Mouse (Mus musculus): ENCODE data around the gene Grb2.

The Grb2 gene

DNA sequence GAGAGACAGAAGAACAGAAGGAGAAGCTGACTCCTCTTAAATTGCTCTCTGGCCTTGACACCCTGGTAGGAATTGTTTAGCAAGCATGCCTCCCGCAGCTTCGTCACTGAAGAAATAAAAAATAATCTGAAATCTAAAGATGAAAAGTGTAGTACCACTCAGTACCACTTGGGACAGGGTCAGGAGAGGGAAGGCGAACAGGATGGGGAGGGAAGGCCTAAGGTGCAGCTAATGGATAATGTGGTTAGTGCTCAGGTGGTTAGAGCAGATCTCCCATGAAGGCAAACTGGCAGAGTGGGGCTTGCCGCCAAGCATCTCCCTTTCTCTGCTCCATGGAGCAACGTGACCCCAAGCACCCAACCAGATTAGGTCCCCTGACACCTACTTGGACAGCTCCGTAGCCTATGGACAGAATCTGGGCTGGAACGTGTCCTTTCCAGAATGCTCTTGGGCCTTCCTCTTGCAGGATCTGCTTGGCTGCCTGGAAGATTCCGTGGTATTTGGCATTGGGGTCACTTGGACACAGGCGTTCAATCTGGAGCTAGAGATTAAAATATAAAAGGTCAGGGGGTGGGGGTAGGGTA is 84.8 kb downstream of the Grb2 start:
- DNase-seq = no peak

DNA sequence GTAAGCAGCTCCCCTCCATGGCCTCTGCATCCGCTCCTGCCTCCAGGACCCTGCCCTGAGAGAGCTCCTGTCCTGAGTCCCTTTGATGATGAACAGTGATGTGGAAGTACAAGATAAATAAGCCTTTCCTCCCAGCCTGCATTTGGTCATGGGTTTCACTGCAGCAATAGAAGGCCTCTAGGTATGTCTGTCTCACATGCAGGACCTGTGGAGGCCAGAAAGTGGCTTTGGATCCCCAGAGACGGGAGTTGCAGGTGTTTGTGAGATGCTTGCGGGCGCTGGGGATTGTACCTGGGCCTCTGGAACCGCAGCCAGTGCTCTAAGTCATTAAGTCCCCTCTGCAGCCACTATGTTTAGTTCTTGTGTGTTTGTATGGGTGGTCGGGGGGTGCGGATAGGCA is 88.4 kb downstream of the Grb2 start:
- no peak for DNase-seq

DNA sequence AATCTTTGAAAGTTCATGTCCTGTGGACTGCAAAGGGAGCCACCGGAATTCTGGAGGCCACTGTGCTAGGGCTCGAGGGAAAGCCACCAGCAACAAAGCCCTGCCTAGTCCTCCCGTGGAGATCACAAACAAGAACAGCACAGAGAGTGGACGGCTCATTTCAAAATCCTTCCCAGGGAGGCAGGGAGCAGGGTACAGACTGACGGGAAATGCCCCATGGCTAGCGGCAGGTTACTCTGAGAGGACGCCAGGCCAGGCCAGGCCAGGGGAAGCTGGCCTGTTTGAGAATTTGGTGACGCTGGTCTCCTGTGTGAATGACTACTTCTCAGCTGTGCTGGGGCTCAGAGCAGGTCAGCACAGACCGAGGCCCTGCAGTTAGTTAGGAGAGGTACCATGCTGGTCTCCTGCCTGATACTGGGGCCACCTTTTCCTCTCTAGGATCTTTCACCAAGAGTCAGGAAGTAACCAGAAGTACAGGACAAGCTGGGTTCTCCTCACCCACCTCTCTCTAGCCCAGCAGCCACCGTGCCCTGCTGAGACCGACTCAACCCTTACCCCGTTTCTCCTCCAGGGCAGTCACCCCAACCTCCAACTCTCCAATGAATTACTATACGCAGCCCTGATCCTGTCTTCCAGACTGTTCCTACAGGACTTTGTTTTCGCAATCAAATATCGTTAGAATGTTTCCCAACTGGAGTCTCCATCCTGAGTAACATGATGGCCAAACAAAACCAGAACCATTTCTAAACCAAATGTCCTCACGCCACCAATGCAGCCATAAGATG is 89.5 kb downstream of the Grb2 start:
- DNase-seq = no peak

DNA sequence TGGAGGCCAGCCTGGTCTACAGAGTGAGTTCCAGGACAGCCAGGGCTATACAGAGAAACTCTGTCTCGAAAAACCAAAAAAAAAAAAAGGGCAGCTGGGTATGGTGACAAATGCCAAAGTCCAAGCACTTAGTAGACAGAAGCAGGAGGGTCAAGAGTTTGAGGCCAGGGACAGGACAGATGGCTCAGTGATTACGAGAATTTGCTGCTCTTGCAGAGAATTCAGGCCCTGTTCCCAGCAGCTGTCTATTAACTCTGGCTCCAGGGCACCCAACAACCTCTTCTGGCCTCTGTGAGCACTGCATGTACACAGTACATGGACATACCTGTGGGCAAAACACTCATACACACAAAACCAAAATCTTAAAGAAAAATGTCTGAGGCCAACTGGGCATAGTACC is 90.4 kb downstream of the Grb2 start:
- no peak for DNase-seq

DNA sequence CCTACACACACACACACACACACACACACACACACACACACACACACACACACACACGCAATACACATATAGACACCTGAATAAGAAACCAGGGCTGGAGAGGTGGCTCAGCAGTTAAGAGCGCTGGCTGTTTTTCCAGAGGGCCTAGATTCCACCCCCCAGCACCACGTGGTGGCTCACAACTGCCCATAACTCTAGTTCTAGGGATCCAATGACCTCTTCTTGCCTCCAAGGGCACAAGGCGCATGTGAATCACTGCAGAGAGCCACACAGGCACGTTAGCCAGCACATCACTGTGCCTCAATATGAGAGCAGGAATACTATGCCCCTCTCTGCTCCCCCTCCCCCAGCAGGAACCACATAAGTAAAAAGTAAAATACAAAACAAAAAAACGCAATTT is 91.5 kb downstream of the Grb2 start:
- no peak for DNase-seq

DNA sequence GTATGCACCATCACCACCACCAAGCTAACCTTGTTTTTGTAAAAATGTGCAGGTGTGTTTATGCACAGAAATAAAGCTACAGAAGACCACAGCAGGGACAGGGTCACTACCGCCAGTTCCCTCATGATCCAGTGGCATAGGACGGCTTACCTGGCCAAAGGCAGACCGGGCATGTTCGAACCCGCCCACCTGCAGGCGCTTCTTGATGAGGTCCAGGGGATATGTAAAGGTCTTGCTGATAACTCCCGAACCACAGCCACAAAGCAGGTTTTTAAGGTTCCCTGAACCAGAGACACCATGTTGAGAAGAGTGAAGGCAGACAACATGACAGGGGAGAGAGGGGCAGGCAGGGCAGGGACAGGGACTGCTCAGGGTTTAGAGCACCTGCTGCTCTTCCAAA is 92.0 kb downstream of the Grb2 start:
- no peak for DNase-seq

DNA sequence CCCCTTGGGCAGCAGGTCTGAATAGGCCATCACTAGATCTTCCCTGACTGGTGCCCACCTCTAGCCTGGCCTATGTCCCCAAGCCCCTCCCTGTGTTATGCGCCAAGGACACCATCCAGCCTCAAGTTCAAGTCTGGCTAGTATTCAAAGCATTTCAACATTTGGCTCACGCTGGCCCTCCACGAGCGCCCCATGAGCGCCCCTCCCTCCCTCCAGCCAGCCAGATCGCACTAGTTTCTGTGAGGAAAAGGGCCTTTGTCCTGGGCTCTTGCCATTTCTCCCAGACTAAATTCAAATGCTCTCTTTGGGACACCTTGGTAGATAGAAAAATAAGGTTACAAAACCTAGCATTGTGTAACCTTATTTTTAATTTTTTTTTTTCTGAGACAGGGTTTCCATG is 92.5 kb downstream of the Grb2 start:
- no peak for DNase-seq

DNA sequence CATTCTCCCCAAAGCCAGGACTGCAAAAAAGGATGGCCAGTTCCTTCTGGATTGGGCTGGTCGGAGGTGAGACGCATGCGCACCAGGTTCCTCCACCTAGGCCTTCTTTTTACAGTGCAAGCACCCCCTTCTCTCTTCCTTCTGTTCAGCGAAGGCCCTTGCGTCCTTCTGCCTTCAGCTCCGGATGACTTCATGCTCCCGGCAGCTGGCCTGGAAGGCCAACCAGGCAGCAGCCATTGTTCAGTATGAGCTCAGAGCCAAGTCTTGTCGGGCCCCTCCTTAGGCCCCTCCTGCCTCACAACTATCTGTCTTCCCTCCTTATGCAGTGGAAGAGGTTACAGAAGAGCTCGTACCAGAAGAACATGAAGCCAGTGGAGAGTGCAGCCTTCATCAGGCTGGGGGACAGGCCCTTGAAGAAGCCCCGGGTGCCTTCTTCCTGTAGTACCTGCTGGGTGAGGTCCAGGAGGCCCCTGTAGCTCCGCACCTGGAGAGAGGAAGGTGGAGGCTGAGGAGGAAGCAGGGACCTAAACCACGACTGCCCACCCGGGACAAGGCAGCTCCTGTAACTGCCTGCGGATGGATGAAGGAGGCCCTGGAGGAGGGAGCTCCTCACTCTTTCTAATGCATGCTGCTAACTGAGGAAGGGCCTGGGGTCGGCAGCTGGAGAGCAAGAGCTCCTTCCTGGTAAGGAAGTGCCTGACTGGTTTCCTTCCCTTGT is 93.1 kb downstream of the Grb2 start:
- DNase-seq = no peak

DNA sequence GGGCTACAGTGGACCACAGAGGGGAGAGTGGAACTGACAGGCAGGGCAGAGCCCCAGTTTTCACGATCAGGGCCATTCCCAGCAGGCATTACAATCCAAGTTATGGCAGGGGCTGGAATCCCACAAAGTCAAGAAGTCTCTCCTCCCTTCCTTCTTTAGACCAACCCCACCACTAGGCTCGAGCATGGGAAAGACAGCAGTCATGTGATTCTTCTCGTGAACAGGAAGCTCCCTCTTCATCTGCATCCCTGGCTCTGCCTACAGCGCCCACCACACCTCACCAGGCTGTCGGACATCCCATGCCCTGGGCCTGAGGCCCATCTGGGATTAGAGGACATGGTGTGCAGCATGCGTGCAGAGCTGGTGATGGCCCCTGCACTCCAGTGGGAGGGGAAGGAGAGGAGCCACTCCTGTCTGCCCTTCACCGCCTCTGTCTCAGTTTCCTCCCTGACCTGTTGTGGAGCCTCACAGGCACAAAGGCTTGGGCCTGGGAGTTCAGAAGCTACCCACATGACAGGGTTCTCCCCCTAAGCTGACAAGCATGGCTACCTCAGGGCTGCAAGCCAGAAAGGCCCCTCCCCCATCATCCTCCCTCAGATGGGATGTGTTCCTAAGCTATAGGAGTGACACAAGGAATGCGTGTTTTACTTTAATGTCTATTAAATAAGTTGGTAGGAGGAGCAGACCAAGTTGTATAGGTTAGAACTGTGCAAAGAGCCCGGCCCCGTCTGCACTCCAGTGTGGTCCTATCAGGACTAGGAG is 93.9 kb downstream of the Grb2 start:
- no peak for DNase-seq

DNA sequence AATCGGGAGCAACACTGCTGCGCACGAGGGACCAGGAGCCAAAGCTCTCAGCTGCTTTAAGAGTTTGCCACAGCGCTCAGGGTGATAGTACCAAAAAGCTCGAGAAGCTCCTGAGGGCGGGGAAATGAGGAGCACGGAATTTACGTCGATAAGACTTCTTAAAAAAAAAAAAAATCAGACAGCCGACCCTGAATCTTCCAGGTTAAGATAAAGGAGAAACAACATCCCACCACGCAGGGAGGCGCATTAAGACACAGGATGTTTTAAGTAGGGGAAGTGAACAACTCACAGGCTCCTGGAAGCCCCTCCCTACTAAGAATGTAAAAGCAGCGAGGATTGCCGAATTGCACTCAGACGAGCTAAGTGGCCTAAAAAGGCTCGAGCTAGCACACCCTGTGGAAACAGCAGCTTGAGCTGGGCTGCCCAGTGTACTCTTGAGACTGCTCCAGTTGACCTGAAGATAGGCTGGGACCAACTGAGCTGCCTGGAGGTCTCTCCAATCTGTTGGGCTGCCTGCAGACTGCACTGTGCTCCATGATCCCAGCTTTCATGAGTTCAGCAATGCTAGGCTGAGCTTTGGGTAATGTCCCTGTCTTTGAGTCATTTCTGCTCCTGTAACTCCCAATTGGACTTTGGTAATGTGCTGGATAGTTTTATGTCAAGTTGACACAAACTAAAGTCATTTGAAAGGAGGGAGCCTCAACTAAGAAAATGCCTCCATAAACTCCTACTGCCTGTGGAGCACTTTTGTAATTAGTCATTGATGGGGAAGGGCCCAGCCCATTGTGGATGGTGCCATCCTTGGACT is 95.1 kb downstream of the Grb2 start:
- DNase-seq = no peak

DNA sequence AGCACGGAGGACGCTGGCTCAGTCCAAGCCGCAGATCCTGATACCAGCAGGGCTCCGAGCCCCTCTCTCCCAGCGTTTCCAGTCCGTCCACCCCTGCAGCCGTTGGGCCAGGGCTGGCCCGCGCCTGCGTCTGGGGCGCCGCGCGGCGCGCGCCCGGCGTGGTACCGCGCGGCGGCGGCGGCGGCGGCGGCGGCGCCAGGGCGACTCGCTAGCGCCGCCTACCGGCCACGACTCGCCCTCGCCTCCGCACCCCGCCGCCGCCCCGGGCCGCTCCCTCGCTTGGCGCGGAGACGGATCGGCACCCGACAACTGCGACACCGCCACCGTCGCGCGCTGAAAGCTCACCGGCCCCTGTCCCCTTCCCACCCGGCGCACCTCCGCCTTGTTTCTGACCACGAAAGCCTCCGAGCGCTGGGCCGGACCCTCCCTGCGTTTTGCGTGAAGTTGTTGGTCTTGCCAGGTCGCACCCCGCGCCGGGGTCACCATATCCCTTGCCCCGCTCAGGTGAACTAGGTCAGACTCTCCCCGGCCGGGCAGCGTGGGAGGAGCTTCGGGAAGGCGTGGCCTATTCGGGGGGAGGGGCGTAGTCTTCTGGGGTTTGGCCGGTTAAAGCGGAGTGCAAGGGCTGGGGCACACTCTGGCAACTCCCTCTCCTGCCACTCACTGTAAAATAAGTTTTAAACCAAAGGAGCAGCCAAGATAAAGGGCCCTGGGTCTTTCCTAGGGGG is 95.8 kb downstream of the Grb2 start, which contains the start of gene Mif4gd:
Gene Mif4gd (minus strand): TSS at position 560 of the 728 bp plus-strand sequence.
- peak; percentile 96 for DNase-seq

DNA sequence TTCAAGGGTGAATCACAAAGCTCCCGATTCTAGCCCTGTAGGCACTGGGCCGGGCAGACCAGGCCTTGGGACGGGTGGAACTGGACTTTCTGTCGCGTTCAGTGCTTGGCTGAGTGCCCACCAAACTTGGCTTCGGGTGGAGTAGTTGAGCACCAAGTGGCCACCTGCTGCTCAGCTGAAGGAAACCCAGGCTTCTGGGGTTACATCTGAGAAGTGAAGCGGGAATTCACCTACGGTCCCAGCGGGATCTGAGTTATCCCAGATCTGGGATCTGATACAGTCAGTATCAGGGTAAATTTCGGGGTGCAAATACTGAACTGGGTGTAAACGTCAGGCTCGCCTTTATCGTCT is 96.4 kb downstream of the Grb2 start:
- peak; percentile 58 for DNase-seq

DNA sequence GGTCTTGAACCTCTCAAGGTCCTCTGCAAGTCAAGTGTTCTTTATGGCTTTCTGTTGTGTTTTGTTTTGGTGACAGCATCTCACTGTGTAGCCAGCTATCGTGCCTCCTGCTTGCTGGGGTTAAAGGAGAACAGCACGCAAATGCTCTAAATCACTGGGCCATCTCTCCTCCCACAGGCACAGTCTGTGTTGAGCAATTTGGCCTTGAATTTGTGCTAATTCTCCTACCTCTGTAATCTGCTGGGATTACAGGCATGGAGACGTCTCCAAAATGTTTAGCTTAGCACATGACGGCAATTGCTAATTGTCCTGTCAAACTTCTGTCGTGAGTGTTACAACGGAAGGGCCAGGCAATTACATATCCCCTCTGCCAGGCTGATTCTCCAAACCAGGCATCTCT is 97.2 kb downstream of the Grb2 start:
- DNase-seq = no peak

DNA sequence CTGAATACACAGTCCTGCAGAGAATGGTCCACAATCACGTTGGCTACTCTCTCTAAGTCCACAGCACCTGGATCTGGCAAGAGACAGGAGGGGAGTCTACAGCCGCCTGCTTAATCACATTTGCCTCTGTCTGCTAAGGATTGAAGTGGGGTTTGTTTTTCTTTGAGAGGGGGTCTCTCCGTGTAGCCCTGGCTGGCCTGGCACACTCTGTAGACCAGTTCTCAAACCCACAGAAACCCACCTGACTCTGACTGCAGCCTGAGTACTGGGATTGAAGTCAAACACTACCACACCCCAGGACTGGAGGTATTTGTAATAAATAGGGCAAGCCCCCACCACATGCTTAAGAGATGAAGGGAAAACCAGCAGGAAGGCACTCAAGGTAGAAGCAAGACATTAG is 98.8 kb downstream of the Grb2 start:
- DNase-seq = no peak

DNA sequence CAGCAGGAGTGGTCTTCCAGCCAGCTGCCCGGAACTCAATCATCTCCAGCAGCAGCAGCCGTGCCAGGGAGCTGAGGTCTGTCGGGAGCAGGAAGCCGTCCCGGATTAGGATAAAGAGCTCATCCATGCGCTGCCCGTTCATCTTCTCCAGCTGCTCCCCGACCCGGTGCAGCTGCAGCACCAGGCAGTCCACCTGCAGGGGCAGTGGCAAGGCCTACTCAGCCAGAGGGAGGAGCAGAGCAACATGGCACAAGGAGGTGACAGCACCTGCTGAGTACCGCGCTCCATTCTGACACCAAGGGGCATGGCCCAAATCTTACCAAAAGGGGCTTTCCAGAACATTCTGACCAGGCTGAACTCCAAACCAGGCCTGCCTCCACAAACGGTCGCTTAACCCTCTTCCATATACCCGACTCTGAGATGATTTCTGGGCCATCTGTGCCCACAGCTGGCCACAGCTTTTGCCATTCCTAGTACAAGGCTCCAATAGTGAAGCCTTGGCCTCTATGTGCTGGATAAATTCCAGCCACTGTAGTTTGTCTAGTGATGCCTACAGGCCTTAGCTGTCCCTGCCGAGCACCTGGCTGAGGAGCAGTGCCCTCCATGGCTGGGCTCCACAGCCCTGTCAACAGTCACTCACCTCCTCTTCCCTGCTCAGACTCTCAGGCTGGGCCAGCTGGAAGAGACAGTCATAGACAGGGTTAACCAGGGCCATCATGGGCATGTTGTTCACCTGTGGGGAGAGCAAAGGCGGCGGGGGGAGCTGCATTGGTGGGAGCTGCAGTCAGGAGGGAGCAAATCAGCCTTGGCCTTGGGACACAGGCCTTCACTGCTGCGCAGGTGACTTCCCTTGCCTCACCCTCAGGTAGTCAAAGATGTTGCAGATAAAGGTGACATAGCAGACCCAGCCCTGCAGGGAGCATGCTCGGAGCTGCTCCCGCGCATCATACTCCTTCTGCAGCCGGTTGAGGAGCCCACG is 99.7 kb downstream of the Grb2 start:
- DNase-seq = no peak

DNA sequence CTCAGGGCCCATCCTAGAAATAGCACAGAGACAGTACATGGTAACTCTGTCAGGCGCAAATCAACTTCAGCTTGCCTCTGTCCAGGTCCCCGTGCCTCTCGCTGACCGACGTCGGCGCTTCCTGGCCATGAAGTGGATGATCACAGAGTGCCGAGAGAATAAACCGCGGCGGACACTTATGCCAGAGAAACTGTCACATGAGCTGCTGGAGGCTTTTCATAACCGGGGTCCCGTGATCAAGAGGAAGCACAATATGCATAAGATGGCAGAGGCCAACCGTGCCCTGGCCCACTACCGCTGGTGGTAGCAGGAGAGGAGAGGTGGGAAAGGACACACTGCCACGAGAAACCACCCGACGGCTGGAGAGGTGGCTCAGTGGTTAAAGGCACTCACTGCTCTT is 101.7 kb downstream of the Grb2 start:
- no peak for DNase-seq

DNA sequence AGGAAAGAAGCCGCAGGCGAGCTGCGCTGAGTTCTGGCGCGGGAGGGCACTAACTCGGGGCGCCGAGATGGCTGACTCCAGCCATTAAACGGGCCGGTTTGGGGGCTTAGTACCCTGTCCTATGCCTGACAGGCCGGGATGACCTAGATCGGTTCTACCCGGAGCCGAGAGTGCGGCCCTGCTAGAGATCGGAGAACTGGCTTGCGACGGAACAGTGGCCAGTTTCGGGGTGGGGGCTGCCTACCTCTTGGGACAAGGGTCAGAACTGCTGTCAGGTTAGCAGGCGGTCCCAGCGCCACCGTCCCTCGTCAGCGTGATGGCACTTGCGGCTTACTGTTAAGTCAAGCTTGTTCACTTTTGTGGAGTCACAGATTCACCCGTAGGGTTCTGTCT is 104.1 kb downstream of the Grb2 start:
- peak; percentile 56 for DNase-seq

DNA sequence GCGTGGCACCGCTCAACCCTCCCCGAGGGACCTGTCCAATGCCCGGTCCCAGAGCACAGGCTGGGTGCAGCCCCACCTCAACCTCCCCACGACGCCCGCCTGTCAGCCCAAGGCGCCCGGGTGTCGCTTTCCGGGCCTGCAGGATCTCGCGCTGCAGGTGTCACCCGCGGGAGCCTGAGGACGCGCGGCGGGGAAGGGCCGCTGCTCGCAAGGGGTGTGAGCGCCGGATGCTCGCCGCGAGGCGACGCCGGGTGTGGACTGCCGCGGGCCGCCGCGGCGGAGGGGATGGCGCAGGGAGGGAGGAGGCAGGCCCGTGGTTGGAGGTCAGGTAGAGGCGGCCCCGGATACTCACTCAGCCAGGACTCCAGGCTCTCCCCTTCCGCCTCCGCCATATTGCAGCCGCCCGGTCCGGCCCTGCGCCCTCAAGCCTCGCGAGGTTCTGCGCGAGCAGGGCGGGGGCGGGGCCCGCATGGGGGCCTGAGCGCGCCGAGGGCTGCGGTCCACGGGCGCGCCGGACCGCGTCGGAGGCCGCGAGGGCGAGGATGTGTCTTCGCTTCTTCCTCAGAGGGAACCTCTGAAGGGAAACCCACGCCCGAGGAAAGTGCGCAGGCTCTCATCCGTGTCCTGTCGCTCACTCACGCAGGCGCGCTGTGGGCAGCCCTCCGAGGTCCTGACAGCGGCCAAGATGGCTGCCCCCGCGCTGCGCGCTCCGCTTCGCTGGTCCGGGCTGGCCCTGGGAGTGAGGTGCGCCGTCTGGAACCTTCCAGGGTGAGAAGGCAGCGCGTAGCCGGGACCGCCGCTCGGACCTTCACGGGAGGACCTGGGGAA is 104.7 kb downstream of the Grb2 start, which contains the start of the genes Mrps7 and Gga3:
Gene Mrps7 (plus strand): TSS at position 450 of the 828 bp plus-strand sequence.
Gene Gga3 (minus strand): TSS at position 576 of the 828 bp plus-strand sequence.
- peak; percentile 91 for DNase-seq

DNA sequence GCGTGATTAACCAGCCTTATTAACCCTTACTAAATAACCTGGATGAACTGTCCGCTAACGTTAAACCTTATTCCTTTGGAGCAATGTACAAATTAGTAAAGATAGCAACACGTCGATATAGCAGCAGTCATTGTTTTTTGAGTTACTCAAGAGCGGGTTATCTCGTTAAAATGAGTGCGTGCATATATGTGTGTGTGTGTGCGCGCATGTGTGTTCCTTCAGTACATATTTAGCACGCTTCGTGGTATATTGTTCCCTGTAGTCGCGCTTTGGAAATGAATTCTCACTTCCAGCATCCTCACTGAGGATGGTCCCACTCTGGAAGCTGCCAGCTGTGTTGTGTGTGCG is 105.3 kb downstream of the Grb2 start:
- DNase-seq = no peak

DNA sequence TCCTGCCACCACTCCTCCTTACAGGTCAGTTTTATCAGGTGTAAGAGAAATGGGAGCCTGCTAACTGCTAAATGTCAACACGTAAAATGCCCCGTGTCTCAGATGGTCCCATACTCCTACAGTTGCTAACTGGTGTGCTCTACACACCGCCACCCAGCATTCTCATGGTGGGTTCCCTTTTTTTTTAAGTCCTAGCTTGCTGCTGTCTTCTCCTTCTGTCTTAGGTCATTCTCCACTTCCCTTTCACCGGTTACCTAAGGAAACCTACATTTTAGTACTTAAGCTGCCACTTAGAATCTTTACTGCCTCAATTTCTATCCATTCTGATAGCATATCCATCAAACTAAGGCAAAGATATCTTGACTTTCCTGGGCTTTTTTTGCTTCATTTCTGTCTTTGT is 107.2 kb downstream of the Grb2 start:
- DNase-seq = no peak

Measured in liver (tissue).